Mouse (Mus musculus) embryonic facial prominence, embryonic 14.5 days (tissue): Measurements from ENCODE around the gene Kif3a. TPM values are rescaled to one million over a fixed set of nuclear protein-coding genes. Genes with fewer than 3 reads are reported as not detected.

Experiments used
- ATAC-seq: fragments of 200-750 bp; cut with Nextera tagmentation; 2 replicates; pipeline ENCODE4 v1.8.0; 2017; ENCODE audit warnings: low read depth, moderate number of reproducible peaks, moderate TSS enrichment
- DNase-seq: peaks from one replicate; pipeline ENCODE4 v3.0.0-alpha.2; 2015; ENCODE audit warnings: low spot score
- H3K27ac ChIP-seq: fragments of 300-500 bp; sonication (generic); replicated peaks from 2 replicates; pipeline ENCODE4 v1.5.1; 2014; ENCODE audit warnings: low read depth, mild to moderate bottlenecking, low read length, moderate library complexity
- H3K27me3 ChIP-seq: fragments of 300-500 bp; sonication (generic); replicated peaks from 2 replicates; pipeline ENCODE4 v1.6.1; 2014; ENCODE audit warnings: low read length; ENCODE audit not compliant: control insufficient read depth, insufficient read depth
- H3K36me3 ChIP-seq: fragments of 300-500 bp; sonication (generic); 2 replicates; pipeline ENCODE4 v1.6.1; 2014; ENCODE audit warnings: low read length, mixed read lengths; ENCODE audit not compliant: control insufficient read depth, insufficient read depth
- H3K4me1 ChIP-seq: fragments of 300-500 bp; sonication (generic); 2 replicates; pipeline ENCODE4 v1.6.1; 2014; ENCODE audit warnings: antibody characterized with exemption, low read length; ENCODE audit not compliant: control insufficient read depth, insufficient read depth
- H3K4me2 ChIP-seq: fragments of 300-500 bp; sonication (generic); 2 replicates; pipeline ENCODE4 v1.6.1; 2014; ENCODE audit warnings: low read depth, mild to moderate bottlenecking, low read length, moderate library complexity, mixed read lengths
- H3K4me3 ChIP-seq: fragments of 300-500 bp; sonication (generic); 2 replicates; pipeline ENCODE4 v1.5.1; 2014; ENCODE audit warnings: low read depth, mild to moderate bottlenecking, low read length
- H3K9ac ChIP-seq: fragments of 300-500 bp; sonication (generic); 2 replicates; pipeline ENCODE4 v1.6.1; 2014; ENCODE audit warnings: low read depth, mild to moderate bottlenecking, low read length, moderate library complexity, mixed read lengths
- H3K9me3 ChIP-seq: fragments of 300-500 bp; sonication (generic); 2 replicates; pipeline ENCODE4 v1.6.1; 2016; ENCODE audit warnings: low read length; ENCODE audit not compliant: control insufficient read depth
- WGBS: fragments of 180-500 bp; shearing (Covaris S2); extraction: QIAGEN DNeasy Blood & Tissue Kit; methylation state at CpG from one replicate; pipeline ENCODE4 v1.1.7; 2014; 5-methylcytosine and 5-hydroxymethylcytosine counted together
- polyA plus RNA-seq: library from polyadenylated mRNA; unstranded; fragments of >200 nt; fragmentation: Nextera tagmentation; extraction: Ambion mirVana; gene quantifications from 2 replicates; pipeline ENCODE4 v1.2.1, GENCODE M21; 2014

Kif3a gene
- 75.4 and 77.0 TPM in 2 replicates for polyA plus RNA-seq

- WGBS, result 1% methylated on average over 28 of the region's 69 CpGs
- peak; percentile 99 for ATAC-seq
- Histone ChIP-seq H3K27ac (peak within 1 kb of the TSS; percentile 72), H3K36me3 (peaks cover 16% of the 10 kb centered on the region; the same call in 1 of the 2 replicates), H3K27me3 (no peaks in the 10 kb centered on the region), H3K4me3 (peak within 1 kb of the TSS; percentile 95), H3K4me1 (peaks cover 10% of the 10 kb centered on the region), H3K9me3 (0 out of 2 replicates have a peak, but pooled peaks cover 7% of the 10 kb centered on the region), H3K4me2 (peak within 1 kb of the TSS; percentile 77), H3K9ac (peak within 1 kb of the TSS; percentile 82)
- DNase-seq, result peak; percentile 97
Observed at GRCm38 (mm10) chr11:53567224-53568014, at the start of gene Kif3a. TSS of gene Kif3a (plus strand) at chr11:53567379.

- Histone ChIP-seq H3K4me3 (peak overlapping the region; percentile 76; the same call in 1 of the 2 replicates), H3K9me3 (no peaks in the 10 kb centered on the region), H3K36me3 (no peaks in the 10 kb centered on the region), H3K4me2 (peak overlapping the region; percentile 88), H3K27me3 (no peaks in the 10 kb centered on the region), H3K27ac (no peak overlapping the region), H3K9ac (no peak overlapping the region), H3K4me1 (peaks cover 21% of the 10 kb centered on the region)
- DNase-seq, result no peak
- WGBS, result 47% methylated on average over 5 of the region's 5 CpGs
- no peak for ATAC-seq
Observed at GRCm38 (mm10) chr11:53518759-53519158, 48.4 kb upstream of the Kif3a start.

- peak; percentile 87 for DNase-seq
- WGBS, result 10% methylated on average over 34 of the region's 79 CpGs
- H3K4me1 ChIP-seq, result peaks cover 23% of the 10 kb centered on the region
Observed at GRCm38 (mm10) chr11:53519207-53520121, 47.7 kb upstream of the Kif3a start, which contains the start of gene Sept8. TSS of gene Sept8 (plus strand) at chr11:53519257.

GRCm38 (mm10) chr11:53520122-53520978 is 46.8 kb upstream of the Kif3a start:
- H3K27me3 ChIP-seq, result no peaks in the 10 kb centered on the region
- WGBS, result 1% methylated on average over 19 of the region's 24 CpGs
- peak; percentile 49 for ATAC-seq
- no peaks in the 10 kb centered on the region for H3K9me3 ChIP-seq
- H3K9ac ChIP-seq, result peak overlapping the region; percentile 88
- H3K27ac ChIP-seq, result peak overlapping the region; percentile 91
- H3K36me3 ChIP-seq, result no peaks in the 10 kb centered on the region
- H3K4me2 ChIP-seq, result peak overlapping the region; percentile 88
- peak overlapping the region; percentile 76 for H3K4me3 ChIP-seq
- H3K4me1 ChIP-seq, result peaks cover 24% of the 10 kb centered on the region
- DNase-seq, result peak; percentile 84

More at GRCm38 (mm10) chr11:53519207-53520121, 47.7 kb upstream of the Kif3a start, which contains the start of gene Sept8:
- peak within 1 kb of the TSS; percentile 76 for H3K4me3 ChIP-seq
- H3K9ac ChIP-seq, result peak within 1 kb of the TSS; percentile 88
- peak; percentile 87 for ATAC-seq
- H3K36me3 ChIP-seq, result no peaks in the 10 kb centered on the region
- no peaks in the 10 kb centered on the region for H3K27me3 ChIP-seq
- H3K9me3 ChIP-seq, result no peaks in the 10 kb centered on the region
- H3K4me2 ChIP-seq, result peak within 1 kb of the TSS; percentile 88
- H3K27ac ChIP-seq, result peak within 1 kb of the TSS; percentile 91

GRCm38 (mm10) chr11:53521120-53521820 is 45.9 kb upstream of the Kif3a start:
- DNase-seq, result peak; percentile 71
- peak overlapping the region; percentile 88 for H3K9ac ChIP-seq

GRCm38 (mm10) chr11:53521821-53522131 is 45.4 kb upstream of the Kif3a start:
- H3K27me3 ChIP-seq, result no peaks in the 10 kb centered on the region
- H3K4me3 ChIP-seq, result peak overlapping the region; percentile 76; the same call in 1 of the 2 replicates
- H3K27ac ChIP-seq, result 0 out of 2 replicates have a peak overlapping the region, but pooled peaks have one; percentile 91
- H3K4me2 ChIP-seq, result peak overlapping the region; percentile 88
- WGBS, result 67% methylated on average over 7 of the region's 7 CpGs
- no peak for DNase-seq
- H3K4me1 ChIP-seq, result peaks cover 27% of the 10 kb centered on the region
- no peak overlapping the region for H3K9ac ChIP-seq
- H3K36me3 ChIP-seq, result no peaks in the 10 kb centered on the region
- ATAC-seq, result no peak
- H3K9me3 ChIP-seq, result no peaks in the 10 kb centered on the region

More at GRCm38 (mm10) chr11:53521120-53521820, 45.9 kb upstream of the Kif3a start:
- 34% methylated on average over 16 of the region's 16 CpGs for WGBS
- Histone ChIP-seq H3K4me2 (peak overlapping the region; percentile 88), H3K27me3 (no peaks in the 10 kb centered on the region), H3K4me1 (peaks cover 27% of the 10 kb centered on the region), H3K27ac (peak overlapping the region; percentile 91), H3K4me3 (peak overlapping the region; percentile 76), H3K36me3 (no peaks in the 10 kb centered on the region), H3K9me3 (no peaks in the 10 kb centered on the region)
- ATAC-seq, result no peak

- peaks cover 27% of the 10 kb centered on the region for H3K4me1 ChIP-seq
- no peak overlapping the region for H3K27ac ChIP-seq
- no peak overlapping the region for H3K4me2 ChIP-seq
- 95% methylated on average over 3 of the region's 3 CpGs for WGBS
- H3K9me3 ChIP-seq, result no peaks in the 10 kb centered on the region
- H3K27me3 ChIP-seq, result no peaks in the 10 kb centered on the region
- no peak overlapping the region for H3K9ac ChIP-seq
- DNase-seq (no peak), ATAC-seq (no peak)
- H3K36me3 ChIP-seq, result no peaks in the 10 kb centered on the region
- H3K4me3 ChIP-seq, result no peak overlapping the region
Observed at GRCm38 (mm10) chr11:53522362-53522761, 44.8 kb upstream of the Kif3a start.
